Mouse (Mus musculus) erythroblast, adult 5-6 weeks (primary cell): ENCODE results near the gene Bid. TPM values are rescaled to one million over a fixed set of nuclear protein-coding genes. Genes with fewer than 3 reads are reported as not detected.
"Not testable (repeated sequence)": the region's sequence is repeated elsewhere in the genome, so short reads cannot be mapped to it uniquely, and the experiment has no call there.

Source experiments
- ATAC-seq: replicated peaks from 2 replicates; pipeline ENCODE4 v1.8.0; 2016; ENCODE audit warnings: moderate number of reproducible peaks, mild to moderate bottlenecking, moderate TSS enrichment, inconsistent platforms; ENCODE audit not compliant: poor library complexity, low FRiP score, severe bottlenecking
- total RNA-seq, 2 experiments: library from RNA; stranded (forward) in 1 of 2; stranded (reverse) in 1 of 2; fragments of 150-400 nt in 1 of 2; fragments of 200-764, 138-1000 nt in 1 of 2; gene quantifications; 2 replicates each; pipeline versions ENCODE4 v1.2.3 to v1.2.4; 2015 to 2017; ENCODE audit warnings: low replicate concordance in 2 of 2

The Bid gene
- total RNA-seq, 2 experiments from 2014 or later: 9.9 to 19.6 TPM

DNA sequence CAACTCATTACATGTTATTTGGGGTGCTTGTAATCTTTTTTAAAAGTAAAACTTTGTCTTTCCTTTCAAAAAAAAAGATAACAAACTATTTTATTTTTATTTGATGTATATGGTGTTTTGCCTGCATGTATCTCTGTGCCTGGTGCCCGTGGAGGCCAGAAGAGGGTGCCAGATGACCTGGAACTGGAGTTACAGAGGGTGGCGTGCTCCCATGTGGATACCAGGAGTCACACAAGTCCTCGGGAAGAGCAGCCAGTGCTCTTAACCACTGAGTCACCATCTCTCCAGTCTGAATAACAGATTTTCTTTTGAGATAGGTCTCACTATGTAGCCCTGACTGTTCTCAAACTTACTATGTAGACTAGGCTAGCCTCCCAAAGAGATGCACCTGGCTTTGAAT is 7.2 kb downstream of the Bid start:
- ATAC-seq: no peak

DNA sequence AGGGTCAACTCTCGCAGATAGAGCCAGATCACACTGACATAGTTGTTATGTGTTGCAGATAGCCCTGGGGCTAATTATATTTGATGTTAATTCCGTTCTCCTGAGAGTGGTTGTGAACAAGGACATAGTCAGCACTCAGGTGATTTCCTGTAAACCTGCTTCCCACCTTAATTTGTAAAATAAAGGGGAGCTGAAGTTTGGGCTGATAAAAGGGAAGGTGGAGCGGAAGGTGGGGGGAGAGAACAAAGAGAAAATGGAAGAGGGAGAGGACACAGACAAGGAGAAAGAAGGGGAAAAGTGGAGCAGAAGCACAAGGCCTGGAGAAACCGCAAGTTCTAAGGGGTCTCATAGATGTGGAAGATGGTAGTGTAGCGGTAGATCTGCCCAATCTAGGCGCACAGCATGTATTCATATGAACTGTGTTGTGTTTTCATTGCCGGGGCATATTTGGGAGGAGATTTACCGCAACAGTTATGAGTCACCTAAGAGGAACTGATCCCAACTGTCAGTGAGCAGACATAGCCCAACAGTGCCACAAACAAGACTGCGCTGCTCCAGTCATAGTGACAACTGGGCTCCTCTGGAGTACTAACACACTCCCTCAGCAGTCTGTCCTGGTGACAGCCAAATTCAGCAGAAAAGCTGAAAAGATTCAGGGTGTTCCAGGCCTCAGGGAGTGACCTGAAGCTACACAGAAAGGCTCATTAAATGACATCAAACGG is 8.6 kb downstream of the Bid start:
- ATAC-seq: not testable (repeated sequence)

DNA sequence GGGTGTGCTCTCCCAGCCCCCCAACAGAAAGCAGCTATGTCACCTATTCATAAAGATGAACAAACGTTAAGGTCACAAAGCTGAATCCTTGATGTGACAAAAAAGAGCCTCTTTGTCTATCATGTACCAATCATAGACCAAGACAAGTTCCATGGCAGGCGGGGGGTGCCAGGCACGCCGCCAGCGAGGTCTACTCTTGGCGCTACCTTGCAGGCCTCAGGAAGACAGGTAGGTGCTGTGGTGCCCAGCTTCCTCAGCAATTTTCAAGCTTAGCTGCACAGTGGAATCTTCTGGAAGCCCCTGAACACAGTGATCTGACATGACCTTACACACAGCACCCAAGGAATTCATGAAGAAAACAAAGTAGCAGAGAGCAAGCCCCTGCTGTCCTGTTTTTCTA is 10.1 kb downstream of the Bid start:
- ATAC-seq: no peak

GRCm38 (mm10) chr6:120905111-120905510 is 11.5 kb downstream of the Bid start:
- ATAC-seq: no peak

DNA sequence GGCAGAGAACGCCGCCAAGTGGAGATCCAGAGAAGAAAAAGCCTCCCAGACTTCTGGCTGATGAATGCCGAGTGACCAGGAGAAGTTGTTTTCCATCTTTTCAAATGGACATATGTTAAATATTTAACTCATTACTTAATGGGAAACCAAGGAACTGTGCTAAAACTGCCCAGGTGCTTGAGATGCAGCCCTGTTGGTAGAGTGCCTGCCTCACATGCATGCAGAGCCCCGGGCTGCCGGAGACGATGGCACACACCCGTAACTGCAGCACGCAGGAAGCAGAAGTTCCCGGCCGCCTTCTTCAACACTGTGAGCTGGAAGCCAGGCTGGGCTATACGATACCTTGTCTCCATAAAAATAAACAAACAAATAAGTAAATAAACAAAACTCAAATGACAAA is 12.7 kb downstream of the Bid start:
- no peak for ATAC-seq

DNA sequence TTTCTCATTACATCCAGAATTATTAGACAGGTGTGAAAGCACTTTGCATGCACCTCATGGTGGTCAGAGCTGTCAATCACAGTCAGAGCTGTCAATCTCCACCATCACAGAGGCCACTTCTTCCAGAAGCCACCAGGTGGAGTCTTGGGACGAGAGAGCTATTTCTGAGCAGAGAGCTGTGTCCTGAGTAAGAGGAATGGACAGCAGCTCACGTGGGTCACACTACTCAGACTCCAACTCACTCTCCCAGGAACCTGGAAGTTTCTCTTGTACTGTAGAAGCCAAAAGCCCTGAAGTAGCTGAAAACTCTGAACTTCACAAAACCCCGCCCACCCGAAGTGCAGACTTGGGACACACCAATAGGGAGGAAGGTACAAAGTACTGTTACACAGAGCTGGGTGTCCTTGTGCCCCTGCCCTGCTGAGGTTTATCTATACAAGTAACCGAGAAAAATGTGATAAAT is 13.2 kb downstream of the Bid start:
- peak; percentile 90 for ATAC-seq

- no peak for ATAC-seq
Measured at GRCm38 (mm10) chr6:120901776-120902645, 14.6 kb downstream of the Bid start.

- peak; percentile 79 for ATAC-seq
Measured at GRCm38 (mm10) chr6:120898188-120898833, 18.3 kb downstream of the Bid start.

GRCm38 (mm10) chr6:120894524-120894923 is 22.1 kb downstream of the Bid start:
- no peak for ATAC-seq

- no peak for ATAC-seq
Measured at GRCm38 (mm10) chr6:120894089-120894488, 22.6 kb downstream of the Bid start.

DNA sequence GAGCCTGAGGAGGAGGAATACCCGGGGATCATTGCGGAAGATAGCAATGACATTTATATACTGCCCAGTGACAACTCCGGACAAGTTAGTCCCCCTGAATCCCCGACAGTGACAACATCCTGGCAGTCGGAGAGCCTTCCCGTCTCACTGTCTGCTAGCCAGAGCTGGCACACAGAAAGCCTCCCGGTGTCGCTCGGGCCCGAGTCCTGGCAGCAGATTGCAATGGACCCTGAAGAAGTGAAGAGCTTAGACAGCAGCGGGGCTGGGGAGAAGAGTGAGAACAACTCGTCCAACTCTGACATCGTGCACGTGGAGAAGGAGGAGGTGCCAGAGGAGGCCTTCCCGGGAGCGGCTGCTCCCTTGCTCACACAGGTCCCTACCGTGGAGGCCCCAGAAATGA is 30.0 kb downstream of the Bid start:
- ATAC-seq: no peak

DNA sequence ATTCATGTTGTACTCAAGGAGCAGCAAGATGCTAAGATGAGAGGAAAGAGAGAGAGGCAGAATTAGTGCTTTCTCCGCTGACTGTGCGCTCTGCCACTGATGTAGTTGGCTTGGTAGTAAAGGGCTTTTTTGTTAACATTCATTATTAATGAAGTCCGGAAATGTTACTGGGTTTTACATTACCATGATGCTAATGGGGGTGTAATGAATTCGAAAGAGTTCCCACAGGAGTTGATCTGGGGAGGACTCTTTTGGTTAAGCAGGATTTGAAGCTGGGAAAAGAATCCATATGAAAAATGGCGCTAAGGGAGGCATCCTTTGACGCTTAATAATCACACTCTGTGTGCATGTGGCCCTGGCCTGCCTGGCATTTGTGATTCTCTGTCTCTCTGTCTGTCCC is 32.2 kb downstream of the Bid start:
- no peak for ATAC-seq

GRCm38 (mm10) chr6:120879046-120879445 is 37.6 kb downstream of the Bid start:
- no peak for ATAC-seq

- no peak for ATAC-seq
Measured at GRCm38 (mm10) chr6:120873874-120874273, 42.8 kb downstream of the Bid start.

DNA sequence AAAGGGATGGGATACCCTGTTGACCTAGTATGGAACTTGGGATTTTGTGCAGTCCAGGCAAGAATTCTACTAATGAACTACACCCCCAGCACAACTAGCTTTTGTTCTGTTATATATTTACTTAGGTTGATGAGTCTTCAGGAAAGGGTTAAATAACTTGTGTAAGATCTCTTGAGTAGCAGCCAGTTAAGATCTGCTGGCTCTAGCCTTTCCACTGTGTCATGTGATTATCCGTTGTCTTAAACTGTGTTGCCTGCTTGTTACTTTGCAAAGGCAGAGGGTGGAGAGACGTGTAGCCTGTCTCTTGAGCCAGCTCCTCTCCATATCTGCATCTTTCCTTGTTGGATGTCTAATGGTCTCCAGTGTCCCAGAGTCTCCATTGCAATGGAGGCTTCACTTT is 45.4 kb downstream of the Bid start:
- ATAC-seq: no peak

GRCm38 (mm10) chr6:120868824-120869223 is 47.8 kb downstream of the Bid start:
- ATAC-seq: no peak

GRCm38 (mm10) chr6:120866051-120866814 is 50.4 kb downstream of the Bid start:
- ATAC-seq: no peak

DNA sequence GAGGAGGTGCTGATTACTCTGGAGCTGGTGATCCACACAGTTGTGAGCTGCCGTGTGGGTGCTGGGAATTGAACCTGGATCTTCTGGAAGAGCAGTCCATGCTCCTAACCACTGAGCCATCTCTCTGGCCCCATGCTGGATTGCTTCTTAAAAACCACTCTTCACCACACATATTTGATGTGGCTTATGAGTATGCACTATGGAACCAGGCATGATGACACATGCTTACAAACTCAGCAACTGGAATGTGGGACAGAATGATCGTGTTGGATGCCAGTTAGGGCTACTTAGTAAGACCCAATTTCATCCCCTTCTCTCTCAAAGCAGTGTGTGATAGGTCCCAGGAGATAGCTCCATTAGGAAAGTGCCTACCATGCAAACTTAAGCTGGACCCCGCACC is 56.6 kb downstream of the Bid start:
- no peak for ATAC-seq

DNA sequence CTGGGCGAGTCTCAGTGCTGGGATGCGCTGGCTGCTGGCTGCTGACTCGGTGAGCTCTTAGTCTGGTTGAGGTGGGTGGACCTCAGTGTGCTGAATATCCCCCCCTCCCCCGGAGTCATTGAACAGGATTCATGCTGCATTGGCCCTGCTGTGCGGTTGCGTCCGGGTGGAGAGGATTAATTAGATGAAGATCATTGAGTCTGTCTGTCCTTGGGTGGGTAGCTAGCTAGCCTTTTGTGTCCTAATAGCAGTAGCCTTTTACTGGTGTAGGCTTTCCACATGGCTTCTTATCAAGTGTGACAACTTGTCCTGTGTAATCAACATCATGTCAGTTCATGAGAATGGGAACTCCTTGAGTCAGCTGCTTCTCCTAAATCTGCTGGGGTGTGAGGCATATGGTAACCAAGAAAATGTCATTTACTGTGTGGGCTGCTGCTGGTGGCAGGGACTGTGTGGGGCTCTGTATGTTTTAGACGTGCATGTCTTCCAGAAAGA is 58.4 kb downstream of the Bid start:
- no peak for ATAC-seq

DNA sequence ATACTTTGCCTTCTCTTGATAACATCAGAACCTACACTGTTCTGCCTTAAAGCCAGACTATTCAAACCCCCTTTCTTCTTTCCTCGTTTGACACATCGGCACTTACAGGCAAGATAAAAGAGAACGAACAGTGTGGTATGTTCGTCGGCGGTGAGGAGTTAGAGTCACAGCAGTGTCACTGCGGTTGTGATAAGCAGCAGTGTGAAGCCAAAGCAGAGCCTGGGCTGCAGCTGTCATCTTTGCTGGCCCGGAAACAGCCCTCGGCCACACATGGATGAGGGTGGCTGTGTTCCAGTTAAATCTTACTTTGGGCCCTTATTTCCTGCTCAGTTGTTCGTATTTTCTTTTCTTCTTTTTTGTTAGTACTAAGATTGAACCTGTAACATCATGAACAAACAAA is 62.2 kb downstream of the Bid start:
- ATAC-seq: peak; percentile 89
